Mouse (Mus musculus) heart, adult 9 months (tissue): ENCODE measurements around the gene Unc5b.

Experiments used
- DNase-seq, 2 experiments: peaks; one replicate each; pipeline ENCODE4 v3.0.0; 2022; ENCODE audit warnings: low spot score in 2 of 2

The Unc5b gene

GRCm38 (mm10) chr10:60721640-60722039 is 109.7 kb downstream of the Unc5b start:
- DNase-seq = no peak

DNA sequence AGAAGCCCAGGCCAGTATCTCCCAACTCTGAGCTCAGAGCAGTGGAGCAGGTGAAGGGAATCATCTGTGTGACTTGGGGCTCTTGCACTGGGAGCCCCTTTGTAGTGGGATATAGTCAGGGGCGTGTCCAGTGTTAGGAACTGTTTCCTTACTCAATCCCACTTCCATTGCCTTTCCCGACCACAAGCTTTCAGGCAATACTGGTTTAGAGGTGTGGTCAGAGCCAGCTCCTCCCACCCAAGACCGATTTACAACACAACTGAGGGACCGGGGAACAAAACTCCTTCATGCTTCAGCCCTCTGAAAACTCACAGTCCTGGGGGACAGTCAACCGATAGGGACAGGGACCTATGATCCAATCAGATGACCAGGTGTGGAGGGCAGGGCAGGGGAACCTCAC is 110.9 kb downstream of the Unc5b start:
- no peak for DNase-seq

DNA sequence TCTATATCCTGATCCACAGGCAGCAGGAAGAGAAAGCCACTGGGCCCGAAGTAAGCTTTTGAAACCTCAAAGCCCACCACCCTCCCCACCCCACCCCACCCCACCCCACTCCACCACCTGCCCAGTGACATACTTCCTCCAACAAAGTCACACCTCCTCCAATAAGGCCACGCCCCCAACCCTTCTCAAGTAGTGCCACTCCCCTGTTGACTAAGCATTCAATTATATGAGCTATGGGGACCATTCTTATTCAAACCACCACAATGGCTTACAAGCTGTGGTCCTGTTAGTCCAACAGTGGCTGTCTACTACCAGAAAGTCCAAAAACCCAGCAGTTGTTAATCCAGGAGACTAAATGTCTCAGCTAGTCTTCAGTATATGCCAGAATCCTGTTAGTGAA is 112.9 kb downstream of the Unc5b start:
- no peak for DNase-seq

DNA sequence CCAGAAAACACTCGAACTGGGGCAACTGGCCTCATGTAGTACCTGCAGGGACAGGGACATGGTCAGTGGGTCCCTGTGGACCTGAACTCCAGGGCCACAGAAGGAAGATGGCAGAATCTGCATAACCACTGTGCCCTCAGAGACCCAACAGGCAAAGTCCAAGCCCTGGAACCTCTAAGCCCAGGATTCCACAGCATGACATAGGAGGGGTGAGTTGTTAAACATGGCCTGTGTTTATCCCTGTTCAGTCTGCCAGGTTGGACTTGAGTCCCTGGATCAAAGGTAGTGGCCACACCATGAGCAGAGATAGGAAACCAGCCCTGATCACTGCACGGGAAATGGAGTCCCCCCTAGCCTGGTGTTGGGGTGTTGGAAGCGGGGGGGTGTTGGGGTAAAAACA is 114.9 kb downstream of the Unc5b start:
- no peak for DNase-seq
